Comparison of ENCODE assay signal across 8 mouse cellular contexts in the genomic region with DNA sequence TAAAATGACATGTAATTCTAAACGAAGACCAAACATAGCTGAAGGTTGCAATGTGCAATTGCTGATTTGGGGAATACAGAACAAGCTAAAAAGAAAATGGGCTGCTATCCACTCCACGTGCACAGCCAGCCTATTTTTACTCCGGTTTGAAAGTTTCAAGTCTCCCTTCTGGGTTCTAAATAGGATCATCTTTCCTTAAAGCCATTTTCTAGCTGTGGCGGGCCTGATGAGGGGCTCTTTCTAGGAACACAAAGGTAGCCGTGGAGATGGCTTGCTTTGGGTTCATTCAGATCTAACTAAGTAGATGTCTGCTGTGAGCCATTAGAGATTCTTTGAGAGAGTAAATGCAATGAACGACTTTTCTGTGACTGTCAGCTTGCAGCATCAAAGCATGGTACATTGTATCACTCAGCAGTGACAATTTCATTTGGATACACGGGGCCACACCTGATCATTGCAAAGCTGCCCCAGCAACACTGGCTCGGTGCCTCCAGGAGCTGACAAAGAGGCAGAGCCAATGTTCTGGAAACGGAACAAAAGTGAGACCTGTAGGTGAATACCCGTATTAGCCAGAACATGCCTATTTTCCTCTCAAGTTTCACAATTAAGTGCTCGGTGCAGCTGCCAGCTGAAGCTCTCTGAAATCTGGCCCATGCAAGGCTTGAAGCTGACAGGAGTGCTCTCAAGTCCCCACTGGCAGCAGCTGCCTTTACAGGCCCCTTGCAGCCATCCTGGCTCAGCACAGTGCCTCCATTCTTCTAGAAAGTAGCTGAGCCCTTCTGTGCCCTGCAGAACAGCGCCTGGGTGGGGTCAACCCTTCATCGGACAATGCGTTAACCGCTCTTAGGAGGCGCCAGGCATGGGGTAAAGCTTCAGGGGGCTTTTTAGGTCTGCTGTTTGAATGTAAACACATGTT.
DNase-seq lines count a peak whose midpoint lies in the region; ATAC-seq and TF ChIP-seq lines count a peak whose summit lies in the region.

No protein-coding gene starts in this region.

- no peaks in the 10 kb centered on the region for H3K9me3 ChIP-seq in kidney, embryonic 15.5 days (replicated peaks)
- no peaks in the 10 kb centered on the region for H3K9me3 ChIP-seq in heart, embryonic 16.5 days (replicated peaks; ENCODE audit: control insufficient read depth, low read length)
- no peaks in the 10 kb centered on the region for H3K9me3 ChIP-seq in lung, embryonic 14.5 days (ENCODE audit: low read depth, low read length)

- no peak overlapping the region for H3K4me2 ChIP-seq in kidney, embryonic 15.5 days
- no peak overlapping the region for H3K4me2 ChIP-seq in heart, embryonic 16.5 days (ENCODE audit: low read depth, low read length)
- H3K4me2 ChIP-seq in lung, embryonic 14.5 days = no peak overlapping the region

- DNase-seq in kidney, adult 9 months = no peak
- peak; percentile 73 for DNase-seq in lung, embryonic 14.5 days
- peak; percentile 51 for DNase-seq in retina, embryonic 14.5 days (ENCODE audit: low spot score)
- no peak for DNase-seq in thymus, adult 18-20 months
- no peak for DNase-seq in layer of hippocampus, adult 11-12 months (ENCODE audit: low spot score)

- no peak for TF ChIP-seq POLR2A in embryonic fibroblast, embryonic 13.5 days (IDR thresholded peaks at IDR 0.05; ENCODE audit: low read depth, low read length)

- H3K4me3 ChIP-seq in kidney, embryonic 15.5 days (replicated peaks) = no peak overlapping the region
- no peak overlapping the region for H3K4me3 ChIP-seq in embryonic fibroblast, embryonic 13.5 days (ENCODE audit: insufficient read depth, low read length)
- H3K4me3 ChIP-seq in heart, embryonic 16.5 days (ENCODE audit: low read length) = no peak overlapping the region
- no peak overlapping the region for H3K4me3 ChIP-seq in lung, embryonic 14.5 days (ENCODE audit: low read depth, low read length)

- ATAC-seq in kidney, embryonic 15.5 days (replicated peaks; ENCODE audit: low FRiP score) = 0 out of 2 replicates have a peak, but pooled peaks have one; percentile 54
- no peak for ATAC-seq in heart, embryonic 16.5 days (replicated peaks; ENCODE audit: extremely low read depth, insufficient read depth, low FRiP score)
- peak; percentile 74 for ATAC-seq in lung, embryonic 14.5 days (ENCODE audit: insufficient read depth)

- peaks cover 9% of the 10 kb centered on the region; the same call in 1 of the 2 replicates for H3K36me3 ChIP-seq in kidney, embryonic 15.5 days
- H3K36me3 ChIP-seq in heart, embryonic 16.5 days (ENCODE audit: control insufficient read depth, insufficient read depth) = no peaks in the 10 kb centered on the region
- peaks cover 3% of the 10 kb centered on the region; the same call in 1 of the 2 replicates for H3K36me3 ChIP-seq in lung, embryonic 14.5 days (ENCODE audit: insufficient read depth)

- H3K4me1 ChIP-seq in kidney, embryonic 15.5 days = peaks cover 17% of the 10 kb centered on the region
- no peaks in the 10 kb centered on the region; the same call in 1 of the 2 replicates for H3K4me1 ChIP-seq in embryonic fibroblast, embryonic 13.5 days (ENCODE audit: control insufficient read depth, insufficient read depth, low read length)
- peaks cover 11% of the 10 kb centered on the region for H3K4me1 ChIP-seq in heart, embryonic 16.5 days (ENCODE audit: control insufficient read depth, insufficient read depth, low read length)
- H3K4me1 ChIP-seq in lung, embryonic 14.5 days (ENCODE audit: insufficient read depth) = peaks cover 14% of the 10 kb centered on the region; the same call in 1 of the 2 replicates

- H3K9ac ChIP-seq in kidney, embryonic 15.5 days = no peak overlapping the region
- H3K9ac ChIP-seq in heart, embryonic 16.5 days (ENCODE audit: low read length) = peak overlapping the region; percentile 21; the same call in 1 of the 2 replicates
- H3K9ac ChIP-seq in lung, embryonic 14.5 days = no peak overlapping the region; the same call in 1 of the 2 replicates

- no peak for TF ChIP-seq CTCF in embryonic fibroblast, embryonic 13.5 days (IDR thresholded peaks at IDR 0.05; ENCODE audit: borderline replicate concordance, insufficient read depth, low read length)
- TF ChIP-seq CTCF in lung, embryonic 14.5 days (IDR thresholded peaks at IDR 0.05; ENCODE audit: low read depth) = no peak

- WGBS in kidney, embryonic 15.5 days = 50% methylated on average over 16 of the region's 16 CpGs
- WGBS in heart, embryonic 16.5 days = 57% methylated on average over 16 of the region's 16 CpGs
- 35% methylated on average over 16 of the region's 16 CpGs for WGBS in lung, embryonic 14.5 days

- peak overlapping the region; percentile 68 for H3K27ac ChIP-seq in kidney, embryonic 15.5 days
- H3K27ac ChIP-seq in embryonic fibroblast, embryonic 13.5 days (ENCODE audit: insufficient read depth, low read length) = peak overlapping the region; percentile 62; the same call in 1 of the 2 replicates
- H3K27ac ChIP-seq in heart, embryonic 16.5 days (ENCODE audit: low read length) = peak overlapping the region; percentile 44
- H3K27ac ChIP-seq in lung, embryonic 14.5 days (ENCODE audit: low read depth) = peak overlapping the region; percentile 78

- no peaks in the 10 kb centered on the region for H3K27me3 ChIP-seq in kidney, embryonic 15.5 days
- H3K27me3 ChIP-seq in heart, embryonic 16.5 days (ENCODE audit: control insufficient read depth, insufficient read depth, low read length) = no peaks in the 10 kb centered on the region
- H3K27me3 ChIP-seq in lung, embryonic 14.5 days (ENCODE audit: insufficient read depth, low read length) = no peaks in the 10 kb centered on the region

Comparison
In these comparisons a context has a peak if more than half of its experiments do, and no peak if none do; other contexts are left out.
1. DNase-seq: peak in lung, embryonic 14.5 days (single experiment) and retina, embryonic 14.5 days (single experiment); none in kidney, adult 9 months (single experiment), thymus, adult 18-20 months (0 of 2) and layer of hippocampus, adult 11-12 months (single experiment).
2. Peak in every context shown above with its lines, with median percentiles within 50 percentile points of each other: H3K27ac ChIP-seq.